Mouse (Mus musculus) MEL (cell line): Measurements from ENCODE around the gene Cdhr5. TPM values are rescaled to one million over a fixed set of nuclear protein-coding genes. Genes with fewer than 3 reads are reported as not detected.

Experiments
- DNase-seq: peaks from one replicate; pipeline ENCODE4 v3.0.0; 2011; ENCODE audit warnings: low read depth, low spot score
- H3K27ac ChIP-seq: 2 replicates; pipeline ENCODE4 v1.5.1; 2012; ENCODE audit warnings: low read depth, mild to moderate bottlenecking, control low read depth, low read length, moderate library complexity; ENCODE audit not compliant: control insufficient read depth
- H3K27me3 ChIP-seq, 2 experiments: fragments of 150-350 bp in 1 of 2; sonication (generic) in 1 of 2; 2 replicates each; pipeline ENCODE4 v1.6.1; 2012; ENCODE audit warnings: low read length in 2 of 2, mild to moderate bottlenecking in 2 of 2, improper control_type of control experiment in 1 of 2, moderate library complexity in 1 of 2; ENCODE audit not compliant: insufficient read depth in 2 of 2, control insufficient read depth in 1 of 2
- H3K36me3 ChIP-seq, 2 experiments: 2 replicates each; pipeline ENCODE4 v1.6.1; 2012 to 2014; ENCODE audit warnings: low read length in 2 of 2, improper control_type of control experiment in 1 of 2, inconsistent platforms in 1 of 2, mild to moderate bottlenecking in 1 of 2; ENCODE audit not compliant: insufficient read depth in 2 of 2, control insufficient read depth in 1 of 2
- H3K4me1 ChIP-seq, 2 experiments: fragments of 150-350 bp in 1 of 2; sonication (generic) in 1 of 2; 2 replicates each; pipeline ENCODE4 v1.6.1; 2012; ENCODE audit warnings: low read length in 2 of 2, improper control_type of control experiment in 1 of 2, mild to moderate bottlenecking in 1 of 2; ENCODE audit not compliant: insufficient read depth in 2 of 2, control insufficient read depth in 1 of 2
- H3K4me3 ChIP-seq, 2 experiments: fragments of 150-350 bp in 1 of 2; sonication (generic) in 1 of 2; 2 replicates each; pipeline ENCODE4 v1.5.1; 2012; ENCODE audit warnings: low read depth in 2 of 2, low read length in 2 of 2, mild to moderate bottlenecking in 2 of 2, moderate library complexity in 2 of 2, control low read depth in 1 of 2, improper control_type of control experiment in 1 of 2; ENCODE audit not compliant: control insufficient read depth in 1 of 2, insufficient read depth in 1 of 2
- H3K79me2 ChIP-seq: 2 replicates; pipeline ENCODE4 v1.6.1; 2012; ENCODE audit warnings: mild to moderate bottlenecking, low read length, moderate library complexity; ENCODE audit not compliant: control insufficient read depth, poor library complexity, insufficient read depth
- H3K9ac ChIP-seq: 2 replicates; pipeline ENCODE4 v1.6.1; 2012; ENCODE audit warnings: low read depth, mild to moderate bottlenecking, control low read depth, low read length, moderate library complexity; ENCODE audit not compliant: control insufficient read depth, poor library complexity, severe bottlenecking
- H3K9me3 ChIP-seq: fragments of 150-350 bp; sonication (generic); replicated peaks from 2 replicates; pipeline ENCODE4 v1.6.1; 2012; ENCODE audit warnings: mild to moderate bottlenecking, low read length, improper control_type of control experiment, moderate library complexity; ENCODE audit not compliant: insufficient read depth
- BHLHE40 ChIP-seq: IDR thresholded peaks from 2 replicates; pipeline ENCODE4 v1.6.1; 2012; ENCODE audit warnings: low read depth, mild to moderate bottlenecking, inconsistent platforms, low read length, improper control_type of control experiment, borderline replicate concordance
- CHD2 ChIP-seq: IDR thresholded peaks from 2 replicates; pipeline ENCODE4 v1.6.1; 2011; ENCODE audit warnings: low read length, improper control_type of control experiment
- CTCF ChIP-seq, 3 experiments: IDR thresholded peaks in 2 of 3; conservative IDR thresholded peaks in 1 of 3; 2 replicates each; pipeline ENCODE4 v1.5.1; 2011 to 2012; ENCODE audit warnings: low read length in 3 of 3, low read depth in 2 of 3, mild to moderate bottlenecking in 2 of 3, improper control_type of control experiment in 1 of 3, inconsistent platforms in 1 of 3, mixed read lengths in 1 of 3, moderate library complexity in 1 of 3; ENCODE audit not compliant: control insufficient read depth in 1 of 3, insufficient read depth in 1 of 3, poor library complexity in 1 of 3, severe bottlenecking in 1 of 3
- ELF1 ChIP-seq: IDR thresholded peaks from 2 replicates; pipeline ENCODE4 v1.6.1; 2014; ENCODE audit warnings: low read depth, mild to moderate bottlenecking, inconsistent platforms, low read length, improper control_type of control experiment, moderate library complexity
- GABPA ChIP-seq: IDR thresholded peaks from 2 replicates; pipeline ENCODE4 v1.6.1; 2012; ENCODE audit warnings: low read depth, mild to moderate bottlenecking, inconsistent platforms, low read length, improper control_type of control experiment, moderate library complexity
- GATA1 ChIP-seq: IDR thresholded peaks from 2 replicates; pipeline ENCODE4 v1.6.1; 2011; ENCODE audit warnings: low read depth, low read length, improper control_type of control experiment
- JUND ChIP-seq: IDR thresholded peaks from 2 replicates; pipeline ENCODE4 v1.6.1; 2011; ENCODE audit warnings: low read depth, mild to moderate bottlenecking, improper control_type of control experiment, low read length
- KAT2A ChIP-seq: conservative IDR thresholded peaks from 2 replicates; pipeline ENCODE4 v1.6.1; 2012; ENCODE audit warnings: low read depth, low read length, improper control_type of control experiment, inconsistent platforms
- MAFK ChIP-seq: IDR thresholded peaks from 2 replicates; pipeline ENCODE4 v1.6.1; 2011; ENCODE audit warnings: low read depth, mild to moderate bottlenecking, low read length, improper control_type of control experiment, borderline replicate concordance
- MAX ChIP-seq: IDR thresholded peaks from 2 replicates; pipeline ENCODE4 v1.6.1; 2011; ENCODE audit warnings: low read length, improper control_type of control experiment
- MYC ChIP-seq: IDR thresholded peaks from 2 replicates; pipeline ENCODE4 v1.6.1; 2011; ENCODE audit warnings: low read depth, mild to moderate bottlenecking, low read length, improper control_type of control experiment, moderate library complexity
- RAD21 ChIP-seq: IDR thresholded peaks from 2 replicates; pipeline ENCODE4 v1.6.1; 2011; ENCODE audit warnings: mild to moderate bottlenecking, low read depth, low read length, improper control_type of control experiment
- RCOR1 ChIP-seq: IDR thresholded peaks from 2 replicates; pipeline ENCODE4 v1.6.1; 2012; ENCODE audit warnings: low read depth, mild to moderate bottlenecking, inconsistent platforms, low read length, improper control_type of control experiment
- SIN3A ChIP-seq: IDR thresholded peaks from 2 replicates; pipeline ENCODE4 v1.6.1; 2012; ENCODE audit warnings: low read length, improper control_type of control experiment, inconsistent platforms
- SMC3 ChIP-seq: IDR thresholded peaks from 2 replicates; pipeline ENCODE4 v1.6.1; 2011; ENCODE audit warnings: low read depth, low read length, improper control_type of control experiment
- TCF12 ChIP-seq: IDR thresholded peaks from 2 replicates; pipeline ENCODE4 v1.6.1; 2014; ENCODE audit warnings: low read depth, mild to moderate bottlenecking, inconsistent platforms, low read length, improper control_type of control experiment, moderate library complexity
- UBTF ChIP-seq: IDR thresholded peaks from 2 replicates; pipeline ENCODE4 v1.6.1; 2012; ENCODE audit warnings: low read depth, mild to moderate bottlenecking, inconsistent platforms, low read length, improper control_type of control experiment, moderate library complexity, borderline replicate concordance; ENCODE audit not compliant: insufficient read depth
- USF1 ChIP-seq: IDR thresholded peaks from 2 replicates; pipeline ENCODE4 v1.6.1; 2014; ENCODE audit warnings: low read depth, mild to moderate bottlenecking, inconsistent platforms, low read length, improper control_type of control experiment, moderate library complexity
- USF2 ChIP-seq, 2 experiments: IDR thresholded peaks; 2 replicates each; pipeline ENCODE4 v1.6.1; 2011 to 2012; ENCODE audit warnings: improper control_type of control experiment in 2 of 2, low read length in 2 of 2, borderline replicate concordance in 1 of 2, inconsistent platforms in 1 of 2, low read depth in 1 of 2, mild to moderate bottlenecking in 1 of 2; ENCODE audit not compliant: insufficient read depth in 1 of 2
- ZC3H11A ChIP-seq: IDR thresholded peaks from 2 replicates; pipeline ENCODE4 v1.6.1; 2012; ENCODE audit warnings: low read depth, mild to moderate bottlenecking, inconsistent platforms, low read length, improper control_type of control experiment
- polyA plus RNA-seq, 2 experiments: library from polyadenylated mRNA; stranded (reverse) in 1 of 2; unstranded in 1 of 2; fragments of >175 nt in 1 of 2; fragments of >200 nt in 1 of 2; gene quantifications; 2 replicates each; pipeline versions ENCODE4 v1.2.1 to v1.2.4; 2012; ENCODE audit warnings: low replicate concordance in 2 of 2, low read depth in 1 of 2; ENCODE audit not compliant: insufficient read length in 2 of 2, insufficient read depth in 1 of 2, missing spikeins in 1 of 2
- total RNA-seq: library from RNA; depleted of rRNA; stranded (reverse); fragments of 300-350 nt; gene quantifications from 2 replicates; pipeline ENCODE4 v1.2.3, GENCODE M21; 2012

Cdhr5 gene
- total and polyA plus RNA-seq, 3 experiments: not detected

DNA sequence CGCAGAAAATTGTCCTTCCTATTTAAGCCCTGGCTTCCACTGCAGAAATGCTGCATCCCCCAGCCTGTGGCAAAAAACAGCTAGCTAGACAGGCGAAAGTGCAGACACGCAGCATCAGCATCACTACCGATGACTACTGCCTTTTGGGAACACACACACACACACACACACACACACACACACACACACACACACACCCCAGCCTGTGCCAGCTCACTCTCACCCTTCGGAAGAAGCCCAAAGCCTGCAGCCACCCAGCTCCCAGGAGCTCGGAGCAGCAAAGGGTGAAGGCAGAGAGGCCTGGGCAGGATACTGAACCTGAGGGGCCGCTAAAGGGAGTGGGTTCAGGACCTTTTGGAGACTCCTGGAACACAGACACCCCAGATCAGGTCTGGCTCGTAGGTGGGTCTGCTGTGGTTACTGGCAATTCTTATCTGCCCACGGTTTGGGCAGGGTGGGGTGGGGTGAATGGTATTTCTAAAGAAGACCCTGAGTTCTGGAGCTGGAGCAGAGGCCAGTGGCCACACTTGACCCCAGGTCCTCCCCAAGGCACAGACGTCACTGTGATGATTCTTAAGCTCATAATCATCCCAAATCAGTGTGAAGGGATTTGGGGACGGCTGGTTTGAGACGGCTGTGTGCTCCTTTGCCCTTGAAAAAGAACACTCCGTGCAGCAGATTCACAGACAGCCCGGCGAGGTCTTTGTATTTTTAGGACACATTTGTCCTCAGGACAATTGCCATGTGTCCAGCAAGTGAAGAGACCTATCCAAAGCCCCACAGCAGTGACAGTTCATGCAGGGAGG, 16.2 kb upstream of the Cdhr5 start:
- no peaks in the 10 kb centered on the region for H3K36me3 ChIP-seq
- no peaks in the 10 kb centered on the region for H3K4me1 ChIP-seq
- TF ChIP-seq USF1 (no peak), MYC (no peak), KAT2A (no peak), RAD21 (no peak), BHLHE40 (no peak), USF2 (IDR thresholded peaks at IDR 0.05; ENCODE audit: borderline replicate concordance in 1 of 2, insufficient read depth in 1 of 2, low read depth in 1 of 2, low read length in 2 of 2) (no peak), ELF1 (no peak), GABPA (no peak)
- no peaks in the 10 kb centered on the region for H3K79me2 ChIP-seq
- DNase-seq: no peak
- H3K9me3 ChIP-seq: no peaks in the 10 kb centered on the region
- no peaks in the 10 kb centered on the region for H3K27me3 ChIP-seq
- no peak overlapping the region for H3K4me3 ChIP-seq
- H3K27ac ChIP-seq: no peak overlapping the region
- H3K9ac ChIP-seq: no peak overlapping the region

DNA sequence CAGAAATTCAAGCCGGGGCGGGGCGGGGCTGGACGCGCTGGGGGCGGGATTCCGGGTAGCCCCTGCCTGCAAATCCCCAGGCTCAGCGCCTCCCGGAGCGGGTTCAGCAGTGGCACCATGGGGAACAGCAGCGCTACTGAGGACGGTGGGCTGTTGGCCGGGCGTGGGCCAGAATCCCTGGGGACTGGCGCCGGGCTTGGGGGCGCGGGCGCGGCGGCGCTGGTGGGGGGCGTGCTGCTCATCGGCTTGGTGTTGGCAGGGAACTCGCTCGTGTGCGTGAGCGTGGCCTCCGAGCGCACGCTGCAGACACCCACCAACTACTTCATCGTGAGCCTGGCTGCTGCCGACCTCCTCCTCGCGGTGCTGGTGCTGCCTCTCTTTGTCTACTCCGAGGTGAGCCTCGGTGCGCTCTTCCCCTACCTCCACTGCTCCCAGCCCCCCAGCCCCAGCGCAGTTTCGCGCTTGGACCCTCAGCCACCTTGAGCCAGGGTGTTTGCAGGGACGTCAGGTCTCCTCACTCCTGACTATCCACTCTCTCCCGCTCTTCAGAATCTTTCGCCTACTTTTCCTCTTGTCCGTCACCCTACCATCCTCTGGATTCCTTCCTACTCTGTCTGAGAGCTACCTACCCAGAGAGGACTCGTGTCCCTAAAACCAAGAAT, 15.5 kb upstream of the Cdhr5 start, which contains the start of gene Drd4:
TSS of gene Drd4 (plus strand) at position 86 of the 662 bp plus-strand sequence.
- no peak within 1 kb of the TSS for H3K27ac ChIP-seq
- no peak for DNase-seq
- H3K36me3 ChIP-seq: no peaks in the 10 kb centered on the region
- H3K9ac ChIP-seq: no peak within 1 kb of the TSS
- TF ChIP-seq TCF12 (no peak), SIN3A (no peak), USF1 (no peak), SMC3 (no peak), RCOR1 (no peak), MYC (no peak), MAFK (no peak), CTCF (IDR thresholded peaks at IDR 0.05 in 2 of 3, conservative IDR thresholded peaks at IDR 0.05 in 1 of 3; ENCODE audit: control insufficient read depth in 1 of 3, insufficient read depth in 1 of 3, low read depth in 2 of 3, low read length in 3 of 3, poor library complexity in 1 of 3, severe bottlenecking in 1 of 3) (no peak), JUND (no peak), GATA1 (no peak), ZC3H11A (no peak), UBTF (no peak), MAX (no peak), CHD2 (no peak)
- H3K9me3 ChIP-seq: no peaks in the 10 kb centered on the region
- H3K4me1 ChIP-seq: no peaks in the 10 kb centered on the region
- H3K27me3 ChIP-seq: no peaks in the 10 kb centered on the region
- H3K4me3 ChIP-seq: no peak within 1 kb of the TSS
- no peaks in the 10 kb centered on the region for H3K79me2 ChIP-seq
